Mouse (Mus musculus) cortical plate, adult 2 months (tissue): ENCODE data around the gene Ptprn2. TPM values are rescaled to one million over a fixed set of nuclear protein-coding genes. Genes with fewer than 3 reads are reported as not detected.

Source experiments
- H3K27ac ChIP-seq: fragments of 200-500 bp; 2 replicates; pipeline ENCODE4 v1.5.1; 2012; ENCODE audit warnings: low read length, control low read depth, inconsistent platforms; ENCODE audit not compliant: insufficient read depth
- H3K4me1 ChIP-seq: fragments of 200-500 bp; 2 replicates; pipeline ENCODE4 v1.6.1; 2011; ENCODE audit warnings: low read length; ENCODE audit not compliant: control insufficient read depth, insufficient read depth
- H3K4me3 ChIP-seq: fragments of 200-500 bp; 2 replicates; pipeline ENCODE4 v1.5.1; 2011; ENCODE audit warnings: mild to moderate bottlenecking, low read length, control low read depth; ENCODE audit not compliant: insufficient read depth
- CTCF ChIP-seq: fragments of 200-500 bp; IDR thresholded peaks from 2 replicates; pipeline ENCODE4 v1.5.1; 2011; ENCODE audit warnings: mild to moderate bottlenecking, control low read depth, low read length; ENCODE audit not compliant: insufficient read depth; ENCODE audit errors: extremely low read depth
- POLR2A ChIP-seq: fragments of 200-500 bp; IDR thresholded peaks from 2 replicates; pipeline ENCODE4 v1.6.1; 2011; ENCODE audit warnings: mild to moderate bottlenecking, low read length, control low read depth; ENCODE audit not compliant: insufficient read depth; ENCODE audit errors: extremely low read depth
- polyA plus RNA-seq: library from polyadenylated mRNA; depleted of rRNA; stranded (reverse); fragments of >200 nt; gene quantifications from 2 replicates; pipeline ENCODE4 v1.2.3, GENCODE M21; 2012

Ptprn2 gene
- polyA plus RNA-seq, 1 experiment = 165 TPM

DNA sequence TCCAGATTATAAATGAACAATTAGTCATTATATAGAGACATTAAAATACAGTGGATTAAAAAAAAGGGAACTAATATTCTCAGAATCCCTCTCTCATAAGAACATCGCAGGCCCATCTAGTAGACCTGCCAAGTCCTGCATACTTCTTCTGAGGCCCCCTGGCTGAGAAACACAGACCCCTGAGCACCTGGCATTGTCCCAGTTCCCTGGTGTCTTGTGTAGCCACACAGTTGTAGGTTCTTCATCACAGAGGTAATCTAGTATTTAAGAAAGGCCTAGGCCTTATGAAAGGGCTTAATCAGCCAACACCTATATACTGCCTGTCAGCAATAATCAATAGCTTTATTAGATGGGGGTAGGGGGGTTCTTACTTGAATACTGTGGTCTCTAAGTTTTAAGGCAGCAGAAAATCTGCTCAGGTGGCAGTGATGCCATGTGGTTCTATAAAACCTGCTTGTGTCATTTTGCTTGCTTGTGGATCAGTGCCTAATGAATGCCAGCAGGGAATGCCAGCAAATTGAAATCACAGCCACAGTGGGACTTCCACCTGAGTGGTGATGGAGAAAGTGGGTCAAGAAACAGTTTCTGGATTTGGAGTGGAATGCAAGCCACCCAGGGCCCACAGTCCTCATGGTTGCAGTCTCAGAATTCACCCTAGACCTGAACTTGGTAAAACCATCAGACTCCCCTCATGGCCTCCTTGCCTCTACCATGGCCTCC is 388.5 kb downstream of the Ptprn2 start:
- TF ChIP-seq CTCF = no peak
- TF ChIP-seq POLR2A = no peak
- H3K4me3 ChIP-seq = no peak overlapping the region
- no peak overlapping the region for H3K27ac ChIP-seq
- H3K4me1 ChIP-seq = peaks cover 3% of the 10 kb centered on the region

DNA sequence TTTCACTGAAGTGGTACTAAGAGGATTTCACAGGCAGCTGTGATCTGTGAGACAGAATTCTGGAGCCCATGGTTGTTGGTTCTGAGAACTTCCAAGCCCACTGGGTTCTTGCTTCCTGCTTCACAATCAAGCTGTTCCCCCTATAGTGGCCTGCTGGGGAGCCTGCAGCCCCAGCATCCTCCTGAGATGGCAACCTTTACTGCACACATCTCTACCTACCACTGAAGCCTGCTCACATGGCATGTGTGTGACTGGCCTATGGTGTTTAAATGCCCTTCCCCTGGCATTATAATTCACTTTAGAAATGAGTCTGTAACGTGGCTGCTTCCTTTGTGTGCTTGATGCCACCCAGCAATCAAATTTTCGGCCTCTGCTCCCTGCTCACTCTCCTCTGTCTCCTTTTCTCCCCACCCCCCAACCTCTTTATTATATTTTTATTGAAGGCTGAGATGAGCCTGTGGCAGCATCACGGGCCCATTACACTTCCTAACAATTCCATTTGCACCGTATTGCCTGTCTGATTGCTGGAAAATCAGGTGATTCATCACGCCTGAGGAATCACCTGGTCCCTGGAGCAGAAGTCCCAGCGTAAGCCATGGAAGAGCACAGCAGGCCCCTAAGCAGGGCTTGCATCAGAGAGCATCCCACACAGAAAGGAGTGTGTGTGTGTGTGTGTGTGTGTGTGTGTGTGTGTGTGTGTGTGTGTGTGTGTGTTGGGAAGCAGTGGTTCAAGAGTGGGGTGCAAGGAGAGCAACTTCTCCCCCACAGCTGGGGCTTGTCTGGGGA is 402.2 kb downstream of the Ptprn2 start:
- no peak for TF ChIP-seq CTCF
- no peak overlapping the region for H3K4me3 ChIP-seq
- H3K27ac ChIP-seq = no peak overlapping the region
- peaks cover 6% of the 10 kb centered on the region for H3K4me1 ChIP-seq

DNA sequence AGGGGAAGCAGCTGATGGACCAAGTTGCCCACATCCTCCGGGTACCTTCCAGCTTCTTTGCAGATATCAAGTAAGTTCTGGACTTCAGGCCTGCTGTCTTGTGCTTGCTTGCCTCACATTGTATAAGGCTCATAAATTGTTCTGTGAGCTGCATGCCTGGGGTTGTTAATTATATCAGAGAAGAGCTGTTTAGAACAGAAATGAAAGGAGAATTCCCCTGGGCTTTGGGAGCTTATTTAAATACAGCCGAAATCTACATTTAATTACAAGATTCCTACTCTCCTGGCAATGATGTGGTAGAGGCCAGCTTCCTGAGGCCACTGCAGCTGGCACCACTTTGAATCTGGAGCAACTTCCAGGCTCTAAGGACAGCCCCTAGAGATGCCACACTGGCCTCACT is 403.3 kb downstream of the Ptprn2 start:
- TF ChIP-seq POLR2A = no peak
- TF ChIP-seq CTCF = no peak
- H3K4me1 ChIP-seq = peaks cover 6% of the 10 kb centered on the region
- no peak overlapping the region for H3K27ac ChIP-seq
- H3K4me3 ChIP-seq = no peak overlapping the region

DNA sequence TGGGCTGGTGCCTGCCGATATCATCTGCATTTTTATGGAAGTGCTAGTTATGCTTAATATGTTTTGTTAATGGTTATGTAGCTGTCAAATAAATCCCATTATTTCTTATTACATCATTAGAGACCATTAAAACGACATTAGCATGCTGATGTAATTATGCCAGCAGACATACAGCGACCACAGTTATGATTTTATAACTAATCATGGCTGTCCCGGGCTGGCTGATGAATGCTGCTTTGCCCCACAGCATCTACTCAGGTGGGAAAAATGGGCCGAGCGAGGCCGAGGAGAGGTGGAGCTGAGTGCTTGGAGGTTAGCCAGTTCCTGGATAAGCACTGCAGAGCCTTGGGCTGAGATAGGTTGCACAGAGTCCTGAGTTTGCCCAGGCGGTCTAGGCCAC is 407.1 kb downstream of the Ptprn2 start:
- peaks cover 2% of the 10 kb centered on the region; the same call in 1 of the 2 replicates for H3K4me1 ChIP-seq

DNA sequence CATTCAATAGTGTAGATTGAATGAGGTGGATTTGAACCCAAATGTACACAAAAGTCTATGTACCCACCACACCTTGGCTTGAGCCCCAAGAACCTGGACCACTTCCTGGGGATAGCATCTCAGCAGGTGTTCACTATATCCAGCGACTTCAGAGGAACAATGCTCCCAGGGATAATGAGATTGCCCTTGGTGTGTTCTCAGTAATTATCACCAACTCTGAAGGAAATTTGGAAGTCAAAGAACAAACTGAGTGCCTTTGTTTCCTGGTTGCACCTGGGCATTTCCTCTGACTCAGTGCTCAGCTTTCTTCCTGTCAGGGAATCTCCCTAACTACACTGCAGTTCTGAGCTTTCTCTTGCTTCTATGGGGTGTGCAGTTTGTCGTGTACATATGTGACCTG is 411.1 kb downstream of the Ptprn2 start:
- no peak overlapping the region for H3K4me3 ChIP-seq
- H3K27ac ChIP-seq = no peak overlapping the region
- TF ChIP-seq CTCF (no peak), POLR2A (no peak)
- no peaks in the 10 kb centered on the region for H3K4me1 ChIP-seq

More for the DNA sequence above, 407.1 kb downstream of the Ptprn2 start:
- Histone ChIP-seq H3K4me3 (no peak overlapping the region), H3K27ac (no peak overlapping the region)
- TF ChIP-seq CTCF (no peak), POLR2A (no peak)

DNA sequence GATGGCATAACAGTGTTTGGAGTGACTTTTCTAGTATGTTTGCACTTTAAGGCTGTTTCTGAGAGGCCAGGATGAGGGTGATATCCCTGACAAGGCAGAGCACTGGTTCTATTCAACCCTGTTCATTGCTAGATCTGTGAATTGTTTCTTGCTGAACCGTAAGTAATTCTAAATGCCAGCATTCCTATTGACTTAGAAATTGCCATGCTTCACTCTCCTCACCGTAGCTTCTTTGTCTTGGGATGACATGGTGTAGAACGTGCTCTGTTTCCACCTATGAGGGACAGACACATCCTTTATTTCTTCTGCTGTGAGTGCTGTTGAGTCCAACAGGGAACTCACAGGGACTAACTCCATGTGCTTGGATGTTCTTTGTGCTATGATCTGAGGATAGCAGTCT is 416.3 kb downstream of the Ptprn2 start:
- H3K27ac ChIP-seq = no peak overlapping the region
- H3K4me3 ChIP-seq = no peak overlapping the region
- no peaks in the 10 kb centered on the region for H3K4me1 ChIP-seq
- no peak for TF ChIP-seq POLR2A
- no peak for TF ChIP-seq CTCF

DNA sequence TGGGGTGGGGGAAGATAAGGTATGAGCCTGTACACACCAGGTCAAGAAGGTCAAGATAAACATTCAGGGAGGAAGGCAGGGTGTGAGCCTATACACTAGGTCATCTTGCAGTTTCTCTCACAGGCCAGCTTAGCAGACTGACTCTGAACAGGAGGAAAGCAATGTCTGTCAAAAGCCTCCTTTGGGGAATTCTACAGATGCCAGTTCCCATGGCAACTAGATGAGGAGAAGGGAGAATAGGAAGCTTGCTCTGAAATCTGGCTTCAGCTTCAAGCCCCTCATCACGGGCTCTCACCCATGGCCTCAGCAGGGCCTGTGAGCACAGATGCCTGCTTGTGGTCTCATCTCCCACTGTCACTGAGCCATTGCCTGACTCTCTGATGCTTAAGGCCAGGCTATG is 421.9 kb downstream of the Ptprn2 start:
- Histone ChIP-seq H3K4me3 (no peak overlapping the region), H3K4me1 (peaks cover 14% of the 10 kb centered on the region), H3K27ac (peak overlapping the region; percentile 47; the same call in 1 of the 2 replicates)
- TF ChIP-seq POLR2A = no peak
- no peak for TF ChIP-seq CTCF

DNA sequence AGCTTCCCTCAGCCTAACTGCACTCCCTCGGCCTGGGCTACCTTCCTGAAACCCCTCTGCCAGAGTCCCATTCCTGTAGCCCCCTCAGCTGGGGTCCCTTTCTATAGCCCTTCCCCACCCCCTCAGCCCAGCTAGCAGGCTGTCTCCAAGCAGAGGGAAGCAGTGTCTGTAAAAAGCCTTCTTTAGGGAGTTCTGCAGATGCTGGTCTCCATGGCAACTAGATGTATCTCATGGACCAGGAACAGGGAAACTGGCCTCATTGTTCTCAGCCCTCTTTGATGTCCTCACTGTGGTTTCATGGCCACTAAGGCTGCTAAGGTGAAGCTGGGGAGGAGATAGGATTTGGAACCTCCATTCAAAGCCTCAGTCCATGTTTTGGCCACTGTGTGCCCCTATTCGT is 423.1 kb downstream of the Ptprn2 start:
- peak overlapping the region; percentile 47; the same call in 1 of the 2 replicates for H3K27ac ChIP-seq
- no peak overlapping the region for H3K4me3 ChIP-seq
- TF ChIP-seq CTCF = no peak
- no peak for TF ChIP-seq POLR2A
- H3K4me1 ChIP-seq = peaks cover 14% of the 10 kb centered on the region

DNA sequence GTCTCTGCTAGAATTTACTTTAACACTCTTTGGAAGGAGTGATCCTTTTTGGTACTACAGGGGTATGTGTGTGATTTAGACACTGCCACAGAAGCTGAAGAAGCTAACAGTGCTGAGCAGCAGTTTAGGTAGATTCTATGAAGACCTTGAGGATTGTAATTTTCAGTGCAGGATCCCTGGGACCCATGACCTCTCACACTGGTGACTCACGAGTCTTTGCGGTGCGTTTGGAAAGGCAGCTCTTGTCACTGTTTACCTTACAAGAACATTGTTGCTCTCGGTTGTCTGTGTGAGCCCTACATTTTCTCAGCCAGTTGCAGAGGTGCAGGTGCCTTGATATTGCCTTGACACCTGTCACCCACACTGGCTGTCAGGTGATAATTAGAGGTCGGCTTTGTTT is 431.3 kb downstream of the Ptprn2 start:
- Histone ChIP-seq H3K4me1 (peaks cover 4% of the 10 kb centered on the region), H3K27ac (no peak overlapping the region), H3K4me3 (no peak overlapping the region)
- TF ChIP-seq CTCF = no peak
- no peak for TF ChIP-seq POLR2A

DNA sequence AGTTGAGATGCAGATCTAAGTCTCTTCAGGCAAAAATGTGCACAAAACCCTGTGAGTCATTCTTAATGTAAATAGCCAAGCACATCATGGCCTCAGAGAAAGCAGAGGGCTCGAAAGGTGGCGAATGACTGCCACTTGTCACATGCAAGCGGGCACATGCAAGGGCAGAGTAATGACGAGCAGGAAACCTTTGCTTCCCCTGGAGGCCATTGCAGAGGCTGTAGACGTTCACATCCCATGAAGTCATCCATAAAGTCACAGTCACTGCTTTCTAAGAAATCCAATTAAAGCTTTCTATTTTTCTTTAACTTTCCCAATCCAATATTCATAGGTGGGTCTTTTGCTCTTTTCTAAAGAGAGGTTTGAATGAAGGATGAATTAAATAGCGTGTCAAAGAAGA is 433.7 kb downstream of the Ptprn2 start:
- H3K4me3 ChIP-seq = no peak overlapping the region
- no peak overlapping the region for H3K27ac ChIP-seq
- TF ChIP-seq CTCF (no peak), POLR2A (no peak)

More for the DNA sequence above, 433.7 kb downstream of the Ptprn2 start:
- H3K4me1 ChIP-seq = peaks cover 4% of the 10 kb centered on the region
